In genomic region chr12:111971231-111971686, GRCm38 (mm10) we compare ENCODE assay signal across 1 mouse cellular context.
TF ChIP-seq lines count a peak whose summit lies in the region.

Tdrd9 (plus strand) TSS chr12:111971559.

TF ChIP-seq in MEL, 35 proteins besides CTCF, POLR2A, EP300 and RAD21 (continued from another document):
- TF ChIP-seq ETS1 (IDR thresholded peaks at IDR 0.05; ENCODE audit: low read depth, low read length) (peak; percentile 99), TCF12 (IDR thresholded peaks at IDR 0.05; ENCODE audit: low read depth, low read length) (peak; percentile 88), MYB (IDR thresholded peaks at IDR 0.05; ENCODE audit: low read depth, low read length) (no peak), HCFC1 (IDR thresholded peaks at IDR 0.05; ENCODE audit: low read depth, low read length) (peak; percentile 75), GATA1 (IDR thresholded peaks at IDR 0.05; ENCODE audit: low read depth, low read length) (peak; percentile 85), CHD2 (IDR thresholded peaks at IDR 0.05; ENCODE audit: low read length) (no peak; the same call in 1 of the 2 replicates), MAZ (IDR thresholded peaks at IDR 0.05; ENCODE audit: low read depth, low read length) (peak; percentile 64; the same call in 1 of the 2 replicates), USF1 (IDR thresholded peaks at IDR 0.05; ENCODE audit: low read depth, low read length) (peak; percentile 97), NRF1 (IDR thresholded peaks at IDR 0.05; ENCODE audit: insufficient read depth, low read depth, low read length, poor library complexity, severe bottlenecking) (peak; percentile 94), TAL1 (IDR thresholded peaks at IDR 0.05; ENCODE audit: low read length) (peak; percentile 70), RCOR1 (IDR thresholded peaks at IDR 0.05; ENCODE audit: low read depth, low read length) (peak; percentile 74), POLR2AphosphoS5 (IDR thresholded peaks at IDR 0.05; ENCODE audit: borderline replicate concordance, low read depth, low read length) (peak; percentile 85; the same call in 1 of the 2 replicates), JUND (IDR thresholded peaks at IDR 0.05; ENCODE audit: low read depth, low read length) (no peak), SIN3A (IDR thresholded peaks at IDR 0.05; ENCODE audit: low read length) (peak; percentile 98)
